Mouse (Mus musculus): ENCODE measurements around the gene Aoah. TPM values are rescaled to one million over a fixed set of nuclear protein-coding genes. Genes with fewer than 3 reads are reported as not detected.

Aoah gene
- 2.3 TPM in 1 of 2 replicates, not detected in the other for polyA plus RNA-seq (2012; ENCODE audit: insufficient read depth, insufficient read length, missing spikeins)

DNA sequence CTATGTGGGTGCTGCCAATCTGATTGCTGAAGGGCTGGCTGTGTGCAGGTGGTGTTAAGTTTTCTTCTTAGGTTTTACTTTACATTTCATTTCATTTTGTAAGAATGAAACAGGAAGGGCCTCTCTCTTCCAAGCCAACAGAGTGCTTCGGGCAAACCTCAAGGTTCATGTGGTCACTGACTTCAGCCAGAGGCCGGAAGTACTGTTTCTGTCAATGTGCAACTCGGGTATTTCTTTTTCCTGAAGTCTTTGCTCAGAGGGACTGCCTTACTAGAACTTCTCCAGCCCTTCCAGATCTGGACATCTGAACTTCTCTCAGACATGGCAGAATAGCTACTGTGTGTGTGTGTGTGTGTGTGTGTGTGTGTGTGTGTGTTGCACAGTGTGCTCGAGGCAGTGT, at the start of gene Aoah:
Gene Aoah (plus strand): TSS at position 213 of the 400 bp plus-strand sequence.
- H3K4me3 ChIP-seq (ENCODE audit: insufficient read depth, low read depth, low read length) = peak within 1 kb of the TSS; percentile 21
- H3K4me1 ChIP-seq (ENCODE audit: control insufficient read depth, insufficient read depth, insufficient read length, low read length) = no peaks in the 10 kb centered on the region
- peak within 1 kb of the TSS; percentile 49; the same call in 1 of the 2 replicates for H3K27ac ChIP-seq (replicated peaks; ENCODE audit: low read depth, low read length)

DNA sequence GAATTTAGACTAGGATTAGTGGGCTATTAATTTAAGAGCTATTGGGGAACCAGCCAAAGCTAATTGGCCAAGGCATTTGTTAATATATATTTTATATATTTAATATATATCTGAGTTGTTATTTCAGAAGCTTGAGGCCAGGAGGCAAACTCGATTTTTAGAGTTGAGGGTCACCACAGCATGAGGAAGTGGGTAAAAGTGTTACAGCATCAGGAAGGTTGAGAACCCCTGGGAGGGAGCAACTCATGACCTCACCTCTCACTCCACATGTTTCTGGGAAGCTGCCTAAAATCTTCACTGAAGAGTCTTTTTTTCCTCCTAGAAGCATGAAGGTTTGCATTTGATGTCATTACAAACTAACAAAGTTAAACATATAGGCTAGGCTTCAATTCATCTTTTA, 39.1 kb upstream of the Aoah start:
- H3K4me1 ChIP-seq (ENCODE audit: control insufficient read depth, insufficient read depth, insufficient read length, low read length) = no peaks in the 10 kb centered on the region
- H3K27ac ChIP-seq (replicated peaks; ENCODE audit: low read depth, low read length) = no peak overlapping the region
- no peak overlapping the region for H3K4me3 ChIP-seq (ENCODE audit: insufficient read depth, low read depth, low read length)

DNA sequence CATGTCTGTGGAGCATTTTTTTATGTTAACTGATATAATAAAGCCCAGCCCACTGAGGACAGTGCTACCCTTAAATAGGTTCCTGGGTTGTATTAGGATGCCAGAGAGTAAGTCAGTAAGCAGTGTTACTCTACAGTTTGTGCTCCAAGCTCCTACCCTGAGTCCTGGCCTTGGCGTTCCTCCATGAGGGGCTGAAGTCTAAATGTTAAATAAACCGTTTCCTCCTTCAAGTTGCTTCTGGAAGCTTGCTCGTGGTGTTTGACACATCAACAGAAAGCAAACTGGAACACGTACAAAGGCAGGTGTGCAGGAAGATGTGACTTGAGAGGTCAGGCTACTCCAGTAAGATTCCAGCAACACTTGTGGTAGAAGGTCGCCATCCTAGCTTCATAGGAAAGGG, 10.3 kb upstream of the Aoah start:
- no peaks in the 10 kb centered on the region; the same call in 1 of the 2 replicates for H3K4me1 ChIP-seq (ENCODE audit: control insufficient read depth, insufficient read depth, insufficient read length, low read length)
- H3K27ac ChIP-seq (replicated peaks; ENCODE audit: low read depth, low read length) = no peak overlapping the region
- no peak overlapping the region for H3K4me3 ChIP-seq (ENCODE audit: insufficient read depth, low read depth, low read length)

DNA sequence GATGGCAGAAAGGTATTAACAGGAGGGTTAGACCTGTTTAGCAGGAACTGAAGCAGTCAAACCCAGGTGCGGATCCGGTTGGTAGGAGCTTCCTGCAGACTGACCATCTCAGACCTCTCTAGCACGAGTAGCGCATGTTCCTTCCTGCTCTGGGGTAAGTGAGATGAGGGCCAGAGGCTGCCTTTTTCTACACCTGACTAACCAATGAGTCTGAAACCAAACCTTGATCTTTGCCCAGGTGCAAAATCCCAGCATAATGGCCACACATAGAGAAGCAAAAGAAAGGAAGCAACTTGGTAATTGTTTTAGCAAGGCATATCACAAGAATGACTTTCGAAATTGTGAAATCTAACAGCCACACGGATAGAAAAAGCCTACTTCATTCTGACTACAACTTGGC, 9.9 kb upstream of the Aoah start:
- H3K27ac ChIP-seq (replicated peaks; ENCODE audit: low read depth, low read length) = no peak overlapping the region
- H3K4me1 ChIP-seq (ENCODE audit: control insufficient read depth, insufficient read depth, insufficient read length, low read length) = no peaks in the 10 kb centered on the region; the same call in 1 of the 2 replicates
- no peak overlapping the region for H3K4me3 ChIP-seq (ENCODE audit: insufficient read depth, low read depth, low read length)

DNA sequence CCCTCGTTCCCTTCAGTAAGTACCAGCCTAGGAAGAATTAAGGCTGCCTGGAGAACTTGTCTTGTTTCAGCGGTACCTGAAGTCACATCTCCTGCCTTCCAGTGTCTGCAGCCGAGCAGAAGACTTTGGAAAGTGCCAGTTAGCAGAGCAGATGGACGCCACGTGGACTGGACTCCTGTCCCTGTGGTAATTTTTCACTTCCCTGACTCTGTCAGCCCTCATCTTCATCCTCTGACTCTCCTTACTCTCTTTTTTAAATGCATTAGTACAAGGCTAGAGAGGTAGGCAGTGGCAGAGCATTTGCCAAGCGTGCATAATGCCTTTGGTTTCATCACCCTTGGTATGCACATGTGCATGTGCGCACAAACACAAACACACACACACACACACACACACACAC, 8.0 kb upstream of the Aoah start:
- no peak overlapping the region for H3K4me3 ChIP-seq (ENCODE audit: insufficient read depth, low read depth, low read length)
- no peak overlapping the region for H3K27ac ChIP-seq (replicated peaks; ENCODE audit: low read depth, low read length)

DNA sequence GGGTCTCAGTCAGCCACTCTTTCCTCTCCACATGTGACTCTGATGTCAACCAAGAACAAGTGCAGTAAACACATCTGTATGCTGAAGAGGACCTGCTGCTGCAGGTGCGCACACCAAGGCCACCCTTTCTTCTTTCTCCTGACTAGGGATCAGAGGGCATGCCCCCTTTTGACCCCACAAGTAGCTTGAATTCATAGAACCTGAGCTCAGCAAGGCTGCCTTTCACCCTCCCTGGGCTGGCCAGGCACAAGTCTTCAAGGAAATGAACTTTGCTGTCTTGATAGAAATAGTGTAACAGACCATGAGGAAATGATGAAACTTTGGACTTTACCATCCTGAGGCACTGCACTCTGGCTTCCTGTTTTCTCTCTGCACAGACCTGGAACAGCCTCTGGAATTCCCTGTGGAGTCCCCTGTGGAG, 7.1 kb upstream of the Aoah start:
- Histone ChIP-seq H3K4me1 (ENCODE audit: control insufficient read depth, insufficient read depth, insufficient read length, low read length) (no peaks in the 10 kb centered on the region; the same call in 1 of the 2 replicates), H3K4me3 (ENCODE audit: insufficient read depth, low read depth, low read length) (no peak overlapping the region), H3K27ac (replicated peaks; ENCODE audit: low read depth, low read length) (no peak overlapping the region)

More for the DNA sequence above, 8.0 kb upstream of the Aoah start:
- no peaks in the 10 kb centered on the region; the same call in 1 of the 2 replicates for H3K4me1 ChIP-seq (ENCODE audit: control insufficient read depth, insufficient read depth, insufficient read length, low read length)

DNA sequence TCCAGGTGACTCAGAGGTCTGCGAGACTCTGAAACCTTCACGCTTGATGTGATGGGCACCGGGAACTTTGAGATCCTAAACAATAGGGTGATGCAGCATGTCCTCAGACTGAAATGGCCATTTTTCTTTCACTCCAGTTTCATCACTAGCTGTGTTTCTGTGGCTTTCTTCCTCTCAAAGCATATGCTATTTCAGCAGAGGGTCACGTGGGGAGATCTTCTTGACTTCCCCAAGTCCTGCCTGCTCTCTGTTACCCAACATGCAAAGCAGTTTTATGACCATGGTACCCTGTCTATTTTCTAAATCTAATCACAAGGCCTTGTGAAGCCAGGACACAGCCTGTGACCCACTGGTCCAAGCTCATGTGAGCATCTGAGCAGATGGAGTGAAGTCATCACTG, 6.0 kb upstream of the Aoah start:
- Histone ChIP-seq H3K27ac (replicated peaks; ENCODE audit: low read depth, low read length) (no peak overlapping the region), H3K4me1 (ENCODE audit: control insufficient read depth, insufficient read depth, insufficient read length, low read length) (no peaks in the 10 kb centered on the region; the same call in 1 of the 2 replicates), H3K4me3 (ENCODE audit: insufficient read depth, low read depth, low read length) (no peak overlapping the region)

DNA sequence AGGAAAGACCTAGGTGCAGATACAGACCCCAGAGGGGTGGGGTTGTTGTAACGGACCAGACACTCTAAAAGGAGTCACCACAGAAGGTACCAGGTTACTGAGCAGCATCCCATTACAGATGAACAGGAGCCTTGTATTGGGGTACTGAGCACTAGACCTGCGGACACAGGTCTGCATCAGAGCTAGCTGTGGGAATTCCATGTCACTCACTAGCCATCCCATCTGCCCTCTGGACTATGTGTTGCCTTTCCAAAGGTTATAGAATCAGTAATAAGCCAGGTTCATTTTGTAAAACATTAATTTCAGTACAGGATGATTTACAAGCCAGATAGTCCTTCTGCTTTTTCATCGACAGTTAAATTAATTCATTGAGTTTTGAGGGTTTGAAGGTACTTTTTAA, 2.7 kb downstream of the Aoah start:
- no peak overlapping the region for H3K27ac ChIP-seq (replicated peaks; ENCODE audit: low read depth, low read length)
- no peaks in the 10 kb centered on the region for H3K4me1 ChIP-seq (ENCODE audit: control insufficient read depth, insufficient read depth, insufficient read length, low read length)
- H3K4me3 ChIP-seq (ENCODE audit: insufficient read depth, low read depth, low read length) = no peak overlapping the region

DNA sequence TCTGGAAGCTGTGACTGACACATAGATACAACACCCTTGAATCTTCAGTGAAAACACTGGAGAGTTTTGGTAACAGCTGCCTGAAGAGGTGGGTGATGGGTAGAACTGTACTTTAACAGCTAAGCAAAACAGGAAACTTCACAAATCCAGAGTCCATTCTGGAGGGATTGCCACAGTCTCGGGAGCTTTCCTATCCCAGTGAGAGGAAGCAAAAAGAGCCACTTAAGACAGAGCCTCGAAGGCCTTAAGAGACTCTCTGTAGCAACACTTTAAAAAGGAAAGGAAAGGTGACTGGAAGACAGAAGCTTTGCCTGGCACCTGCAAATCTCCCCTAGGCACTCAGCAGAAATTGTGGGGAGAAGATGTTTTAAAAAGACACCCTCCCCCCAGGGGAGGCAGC, 4.6 kb downstream of the Aoah start:
- no peak overlapping the region for H3K27ac ChIP-seq (replicated peaks; ENCODE audit: low read depth, low read length)
- H3K4me3 ChIP-seq (ENCODE audit: insufficient read depth, low read depth, low read length) = no peak overlapping the region
- no peaks in the 10 kb centered on the region for H3K4me1 ChIP-seq (ENCODE audit: control insufficient read depth, insufficient read depth, insufficient read length, low read length)

DNA sequence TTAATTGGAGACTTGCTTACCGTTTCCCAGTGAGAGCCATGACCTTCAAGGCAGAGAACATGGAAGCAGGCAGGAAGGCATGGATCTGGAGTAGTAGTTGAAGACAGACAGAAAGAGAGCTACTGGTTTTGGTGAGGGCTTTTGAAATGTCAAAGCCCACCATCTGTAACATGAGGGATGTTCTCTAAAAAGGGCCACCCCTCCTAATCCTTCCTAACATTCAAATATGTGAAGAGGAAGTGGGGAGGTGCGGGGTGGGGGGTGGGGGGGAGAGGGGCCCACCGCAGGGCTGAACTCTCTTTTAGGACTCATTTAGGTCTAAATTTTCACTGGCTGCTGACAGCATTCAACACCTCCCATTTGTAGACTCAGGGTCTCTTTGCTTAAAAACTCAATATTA, 5.9 kb downstream of the Aoah start:
- H3K4me3 ChIP-seq (ENCODE audit: insufficient read depth, low read depth, low read length) = no peak overlapping the region
- no peaks in the 10 kb centered on the region for H3K4me1 ChIP-seq (ENCODE audit: control insufficient read depth, insufficient read depth, insufficient read length, low read length)
- no peak overlapping the region for H3K27ac ChIP-seq (replicated peaks; ENCODE audit: low read depth, low read length)

DNA sequence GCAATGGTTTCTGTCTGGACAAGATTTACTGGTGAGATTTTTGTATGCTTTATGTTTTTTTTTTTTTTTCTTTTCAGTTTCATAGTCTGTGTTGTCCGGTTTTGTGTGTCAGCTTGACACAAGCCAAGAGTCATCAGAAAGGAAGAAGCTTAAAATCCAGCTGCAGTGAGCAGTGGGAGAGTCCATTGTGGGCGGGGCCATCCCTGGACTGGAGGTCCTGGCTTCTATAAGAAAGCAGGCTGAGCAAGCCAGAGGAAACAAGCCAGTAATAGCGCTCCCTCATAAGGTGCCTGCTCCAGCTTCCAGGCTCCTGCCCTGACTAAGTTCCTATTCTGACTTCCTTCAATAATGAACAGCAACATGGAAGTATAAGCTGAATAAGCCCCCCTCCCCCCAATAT, 6.7 kb downstream of the Aoah start:
- Histone ChIP-seq H3K4me1 (ENCODE audit: control insufficient read depth, insufficient read depth, insufficient read length, low read length) (no peaks in the 10 kb centered on the region), H3K27ac (replicated peaks; ENCODE audit: low read depth, low read length) (no peak overlapping the region), H3K4me3 (ENCODE audit: insufficient read depth, low read depth, low read length) (no peak overlapping the region)

DNA sequence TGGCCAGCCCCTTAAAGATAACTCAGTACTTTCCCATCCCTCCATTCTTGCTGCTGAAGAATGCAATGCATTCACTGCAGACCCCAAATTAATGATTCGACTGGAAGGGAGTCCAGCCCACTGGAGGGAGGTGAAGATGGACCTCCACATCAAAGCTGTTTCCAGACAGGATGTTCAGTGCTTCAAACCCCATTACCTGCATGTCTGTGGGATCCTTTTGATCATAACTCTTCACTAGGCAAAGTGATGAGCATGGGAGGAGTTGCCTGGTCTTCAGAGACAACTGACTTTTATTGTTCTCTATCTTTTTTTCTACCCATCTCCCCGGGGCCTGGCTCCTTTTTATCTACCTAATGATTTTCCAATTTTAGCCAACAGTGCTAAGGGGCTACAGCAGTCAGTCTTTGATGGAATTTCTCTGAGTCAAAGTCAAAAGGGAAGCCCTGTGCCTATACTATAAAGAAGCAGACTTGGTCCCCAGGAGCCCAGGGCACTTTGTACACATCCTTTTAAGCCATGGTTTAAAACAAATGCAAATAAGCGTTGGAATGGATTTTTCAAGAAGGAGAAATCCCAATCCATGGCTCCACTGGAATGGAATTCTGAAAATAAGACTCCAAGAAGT, 18.0 kb downstream of the Aoah start:
- H3K4me3 ChIP-seq (ENCODE audit: insufficient read depth, low read depth, low read length) = no peak overlapping the region
- H3K4me1 ChIP-seq (ENCODE audit: control insufficient read depth, insufficient read depth, insufficient read length, low read length) = no peaks in the 10 kb centered on the region
- H3K27ac ChIP-seq (replicated peaks; ENCODE audit: low read depth, low read length) = no peak overlapping the region

DNA sequence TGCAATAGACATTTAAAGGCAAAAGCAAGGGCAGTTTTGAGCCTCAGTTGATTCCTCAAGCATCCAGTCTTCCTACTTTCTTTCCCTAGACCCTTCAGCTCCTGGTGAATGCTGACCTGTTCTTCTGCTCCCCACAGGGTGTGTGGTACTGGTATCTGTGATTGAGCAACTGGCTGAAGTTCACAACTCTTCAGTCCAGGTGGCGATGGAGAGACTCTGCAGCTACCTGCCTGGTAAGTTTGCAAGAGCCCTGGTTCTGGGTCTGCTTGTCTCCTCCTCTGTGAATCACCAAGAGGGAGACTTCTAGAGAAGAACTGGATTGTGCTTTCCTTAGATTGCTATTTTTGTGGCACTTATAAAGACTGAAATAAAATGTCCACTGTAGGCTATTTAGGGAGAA, 22.5 kb downstream of the Aoah start:
- Histone ChIP-seq H3K4me1 (ENCODE audit: control insufficient read depth, insufficient read depth, insufficient read length, low read length) (no peaks in the 10 kb centered on the region), H3K4me3 (ENCODE audit: insufficient read depth, low read depth, low read length) (no peak overlapping the region), H3K27ac (replicated peaks; ENCODE audit: low read depth, low read length) (no peak overlapping the region)

DNA sequence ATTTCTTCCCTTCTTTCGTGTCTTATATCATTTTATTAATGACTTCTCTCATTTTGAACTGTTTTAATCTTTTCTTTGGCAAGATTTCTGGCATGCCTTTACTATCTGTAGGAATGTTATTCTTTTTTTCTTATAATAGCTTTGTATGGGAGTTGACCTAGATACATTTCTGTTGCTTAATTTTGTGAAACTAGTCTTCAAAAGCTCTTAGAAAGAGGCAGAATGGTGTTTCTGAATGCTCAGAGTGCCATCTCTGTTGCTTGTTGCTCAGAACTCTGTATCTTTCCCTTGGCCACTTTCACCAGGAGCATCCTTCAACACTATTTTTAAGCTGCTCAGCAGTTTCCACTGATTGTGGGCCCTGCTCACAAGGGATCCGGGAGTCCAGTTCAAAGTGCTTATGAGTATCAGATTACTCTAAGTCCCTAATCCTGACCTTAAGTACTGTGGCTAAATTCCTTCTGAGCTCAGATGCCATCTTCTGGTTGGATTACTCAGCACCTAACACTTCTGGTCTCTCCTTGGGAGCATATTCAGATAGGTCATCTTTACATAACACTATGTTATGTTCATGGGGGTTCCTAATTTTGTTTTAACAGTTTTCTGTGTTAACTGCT, 26.9 kb downstream of the Aoah start:
- H3K4me1 ChIP-seq (ENCODE audit: control insufficient read depth, insufficient read depth, insufficient read length, low read length) = no peaks in the 10 kb centered on the region
- H3K4me3 ChIP-seq (ENCODE audit: insufficient read depth, low read depth, low read length) = no peak overlapping the region
- H3K27ac ChIP-seq (replicated peaks; ENCODE audit: low read depth, low read length) = no peak overlapping the region

DNA sequence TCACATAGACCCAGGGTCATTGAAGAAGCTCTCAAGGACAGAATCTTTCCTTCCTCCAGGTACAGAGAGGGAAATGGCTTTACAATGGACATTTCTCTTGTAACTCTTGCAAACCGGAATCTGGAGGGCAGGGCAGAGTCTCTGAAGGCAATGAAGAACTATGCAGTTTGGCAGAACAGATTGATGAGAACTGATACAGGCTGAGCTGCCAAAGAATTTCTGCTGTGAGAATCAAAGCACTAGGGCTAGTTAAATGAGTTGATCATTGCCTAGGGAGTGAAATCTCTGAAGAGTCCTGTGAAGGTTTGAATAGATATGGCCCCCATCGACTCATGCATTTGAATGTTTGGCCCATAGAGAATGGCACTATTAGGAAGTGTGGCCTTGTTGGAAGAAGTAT, 34.8 kb downstream of the Aoah start:
- Histone ChIP-seq H3K4me1 (ENCODE audit: control insufficient read depth, insufficient read depth, insufficient read length, low read length) (no peaks in the 10 kb centered on the region), H3K27ac (replicated peaks; ENCODE audit: low read depth, low read length) (no peak overlapping the region), H3K4me3 (ENCODE audit: insufficient read depth, low read depth, low read length) (no peak overlapping the region)

Measured in brown adipose tissue, adult 24 weeks (tissue).